Comparison of ENCODE assay signal across 48 mouse cellular contexts in the genomic region with DNA sequence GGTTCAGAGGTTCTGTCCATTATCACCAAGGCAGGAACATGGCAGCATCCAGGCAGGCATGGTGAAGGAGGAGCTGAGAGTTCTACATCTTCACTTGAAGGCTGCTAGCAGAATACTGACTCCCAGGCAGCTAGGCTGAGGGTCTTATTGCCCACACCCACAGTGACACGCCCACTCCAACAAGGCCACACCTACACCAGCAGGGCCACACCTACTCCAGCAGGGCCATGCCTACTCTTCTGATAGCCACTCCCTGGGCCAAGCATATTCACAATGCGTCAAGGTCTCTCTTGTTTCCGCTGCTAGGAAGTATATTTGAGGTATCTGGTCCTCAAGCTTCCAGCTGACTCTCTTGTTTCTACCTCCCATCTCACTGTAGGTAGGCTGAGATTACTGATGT. TPM values are rescaled to one million over a fixed set of nuclear protein-coding genes. Genes with fewer than 3 reads are reported as not detected.
"Had no signal": no experiment of that assay in that cellular context is flagged by ENCODE, and none has a peak within 500 bp of the region (broad histone marks: within the 10 kb centered on the region; RNA-seq: fewer than 3 reads in every experiment).

No protein-coding gene starts in this region.

- ATAC-seq: hindbrain, embryonic 16.5 days; hindbrain, postnatal 0 days; inflammation-experienced regulatory T-cells, adult 6 months; intestine, embryonic 15.5 days; intestine, embryonic 16.5 days; intestine, postnatal 0 days had no signal

- H3K4me3 ChIP-seq: heart, embryonic 10.5 days; heart, embryonic 12.5 days; heart, embryonic 15.5 days; hindbrain, embryonic 10.5 days; hindbrain, embryonic 12.5 days; hindbrain, embryonic 13.5 days; hindbrain, embryonic 15.5 days; intestine, embryonic 15.5 days; kidney, embryonic 15.5 days; layer of hippocampus, adult 2 months had no signal

- H3K9ac ChIP-seq: heart, embryonic 12.5 days; heart, embryonic 13.5 days; heart, embryonic 15.5 days; hindbrain, embryonic 12.5 days; hindbrain, embryonic 13.5 days; hindbrain, embryonic 14.5 days; hindbrain, embryonic 15.5 days; intestine, embryonic 15.5 days; kidney, embryonic 15.5 days had no signal

- H3K4me2 ChIP-seq: heart, embryonic 11.5 days; heart, embryonic 12.5 days; heart, embryonic 15.5 days; hindbrain, embryonic 12.5 days; hindbrain, embryonic 13.5 days; hindbrain, embryonic 14.5 days; hindbrain, embryonic 15.5 days; intestine, embryonic 15.5 days; kidney, embryonic 15.5 days had no signal

- H3K36me3 ChIP-seq: heart, embryonic 10.5 days; heart, embryonic 12.5 days; heart, embryonic 13.5 days; heart, embryonic 15.5 days; hindbrain, embryonic 10.5 days; hindbrain, embryonic 12.5 days; hindbrain, embryonic 13.5 days; hindbrain, embryonic 15.5 days; intestine, embryonic 15.5 days; kidney, embryonic 15.5 days had no signal

- H3K9me3 ChIP-seq: heart, embryonic 10.5 days; heart, embryonic 12.5 days; heart, embryonic 13.5 days; heart, embryonic 15.5 days; hindbrain, embryonic 10.5 days; hindbrain, embryonic 12.5 days; hindbrain, embryonic 13.5 days; hindbrain, embryonic 15.5 days; intestine, embryonic 15.5 days; kidney, embryonic 15.5 days had no signal

- H3K27ac ChIP-seq: heart, embryonic 10.5 days; heart, embryonic 13.5 days; heart, embryonic 15.5 days; hindbrain, embryonic 10.5 days; hindbrain, embryonic 12.5 days; hindbrain, embryonic 13.5 days; hindbrain, embryonic 14.5 days; hindbrain, embryonic 15.5 days; hindbrain, postnatal 0 days; intestine, embryonic 15.5 days; kidney, embryonic 15.5 days; kidney, postnatal 0 days; layer of hippocampus, adult 2 months had no signal

- DNase-seq: heart, postnatal 10 days; heart, postnatal 14 days; heart, postnatal 36 days; heart, postnatal 4 days; kidney, adult 11 months; kidney, adult 18-20 months; kidney, adult 2 months; kidney, adult 8-10 months; kidney, adult 9 months; kidney, postnatal 10 days; kidney, postnatal 14 days; kidney, postnatal 25 days; kidney, postnatal 36 days; kidney, postnatal 4 days; layer of hippocampus, adult 9-11 months; layer of hippocampus, postnatal 36 days had no signal

RNA-seq across cellular contexts. Expression of gene Shroom1, which starts 2.0 kb away (rescaled TPM):
- total RNA-seq: hematopoietic stem cell, adult 5-6 weeks had no signal

RNA-seq across cellular contexts. Expression of gene Gm10447, which starts 2.1 kb away (rescaled TPM):
- total RNA-seq: heart, postnatal 14 days; heart, postnatal 25 days; heart, postnatal 36 days; heart, postnatal 4 days; hematopoietic stem cell, adult 5-6 weeks; hindbrain, postnatal 0 days had no signal
- polyA plus RNA-seq: heart, embryonic 11.5 days; heart, embryonic 15.5 days; hindbrain, embryonic 10.5 days; hindbrain, embryonic 15.5 days; hindbrain, embryonic 16.5 days; hindbrain, postnatal 0 days; inflammation-experienced regulatory T-cells, adult 6 months; intestine, embryonic 14.5 days; kidney, embryonic 14.5 days; kidney, embryonic 15.5 days; kidney, embryonic 16.5 days had no signal

RNA-seq across cellular contexts. Expression of gene Gm9837, which starts 11.3 kb away (rescaled TPM):
- total RNA-seq: heart, postnatal 10 days; heart, postnatal 14 days; heart, postnatal 25 days; heart, postnatal 36 days; heart, postnatal 4 days; hematopoietic stem cell, adult 5-6 weeks; hindbrain, postnatal 0 days; layer of hippocampus, postnatal 14 days; layer of hippocampus, postnatal 25 days; left cerebral cortex, adult 18-20 months had no signal
- polyA plus RNA-seq: heart, embryonic 10.5 days; heart, embryonic 11.5 days; heart, embryonic 12.5 days; heart, embryonic 13.5 days; heart, embryonic 14.5 days; heart, embryonic 15.5 days; heart, embryonic 16.5 days; heart, postnatal 0 days; hindbrain, embryonic 10.5 days; hindbrain, embryonic 11.5 days; hindbrain, embryonic 12.5 days; hindbrain, embryonic 13.5 days; hindbrain, embryonic 14.5 days; hindbrain, embryonic 15.5 days; hindbrain, embryonic 16.5 days; hindbrain, postnatal 0 days; inflammation-experienced regulatory T-cells, adult 6 months; intestine, embryonic 14.5 days; intestine, embryonic 15.5 days; intestine, embryonic 16.5 days; intestine, postnatal 0 days; kidney, adult 2 months; kidney, embryonic 14.5 days; kidney, embryonic 15.5 days; kidney, embryonic 16.5 days; kidney, postnatal 0 days; large intestine, adult 2 months had no signal

RNA-seq across cellular contexts. Expression of gene Gm9945, which starts 21.0 kb away (rescaled TPM):
- total RNA-seq: heart, postnatal 10 days; heart, postnatal 14 days; heart, postnatal 25 days; heart, postnatal 36 days; heart, postnatal 4 days; hematopoietic stem cell, adult 5-6 weeks; hindbrain, postnatal 0 days had no signal
- polyA plus RNA-seq: heart, embryonic 10.5 days; heart, embryonic 12.5 days; heart, embryonic 13.5 days; heart, embryonic 14.5 days; heart, embryonic 15.5 days; heart, embryonic 16.5 days; heart, postnatal 0 days; hindbrain, embryonic 10.5 days; hindbrain, embryonic 11.5 days; hindbrain, embryonic 12.5 days; hindbrain, embryonic 13.5 days; inflammation-experienced regulatory T-cells, adult 6 months; intestine, embryonic 14.5 days; intestine, embryonic 15.5 days; intestine, embryonic 16.5 days; intestine, postnatal 0 days; kidney, adult 2 months; kidney, embryonic 14.5 days; kidney, embryonic 15.5 days; kidney, embryonic 16.5 days; kidney, postnatal 0 days; large intestine, adult 2 months had no signal

RNA-seq across cellular contexts. Expression of gene Sowaha, which starts 21.1 kb away (rescaled TPM):
- total RNA-seq: hematopoietic stem cell, adult 5-6 weeks had no signal
- polyA plus RNA-seq: inflammation-experienced regulatory T-cells, adult 6 months had no signal
